Mouse (Mus musculus) kidney, postnatal 4 days (tissue): ENCODE results near the gene Hist1h4b.
"Not testable (repeated sequence)": the region's sequence is repeated elsewhere in the genome, so short reads cannot be mapped to it uniquely, and the experiment has no call there.

Experiments
- DNase-seq, 2 experiments: peaks; one replicate each; pipeline ENCODE4 v3.0.0; 2021; ENCODE audit warnings: mixed read lengths in 2 of 2

Hist1h4b gene

DNA sequence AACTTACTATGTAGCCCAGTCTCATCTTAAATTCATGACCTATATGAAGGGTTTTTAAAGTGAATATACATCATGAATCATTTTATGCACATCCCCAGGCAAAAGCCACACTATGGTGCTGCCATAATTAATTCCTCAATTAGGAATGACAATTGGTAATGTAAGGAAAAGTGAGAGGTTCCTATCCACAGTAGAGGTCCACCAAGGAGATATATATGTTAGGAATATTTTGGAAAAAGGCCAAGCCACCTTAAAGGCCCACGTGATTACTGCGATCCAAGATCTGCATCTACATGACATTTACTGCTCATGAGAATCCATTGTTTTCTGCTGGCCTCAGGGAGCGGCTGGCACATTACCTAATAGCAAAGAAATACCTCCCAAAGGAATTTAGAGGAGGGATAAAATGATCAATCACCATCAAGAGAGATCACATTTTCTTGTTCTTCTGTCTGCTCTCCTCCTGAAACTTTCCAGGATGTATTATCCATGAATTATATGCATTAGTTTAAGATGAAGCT, 2.5 kb downstream of the Hist1h4b start:
- no peak for DNase-seq

DNA sequence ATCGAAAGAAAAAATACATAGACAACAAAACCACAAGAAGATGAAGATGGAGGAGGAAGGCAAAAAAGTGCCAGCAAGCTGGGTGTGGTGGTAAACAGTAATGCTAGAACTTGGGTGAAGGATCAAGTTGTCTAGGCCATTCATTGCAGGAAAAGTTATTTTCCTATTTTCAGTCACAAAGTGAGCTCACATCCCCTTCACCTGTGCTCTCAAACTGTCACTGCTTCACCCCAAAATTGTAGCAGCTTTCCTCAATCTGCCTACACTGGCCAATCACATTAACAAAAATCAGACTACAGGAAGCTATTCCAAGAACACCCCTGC, 3.1 kb downstream of the Hist1h4b start:
- DNase-seq: peak in 1 of 2 experiments; percentile 50

DNA sequence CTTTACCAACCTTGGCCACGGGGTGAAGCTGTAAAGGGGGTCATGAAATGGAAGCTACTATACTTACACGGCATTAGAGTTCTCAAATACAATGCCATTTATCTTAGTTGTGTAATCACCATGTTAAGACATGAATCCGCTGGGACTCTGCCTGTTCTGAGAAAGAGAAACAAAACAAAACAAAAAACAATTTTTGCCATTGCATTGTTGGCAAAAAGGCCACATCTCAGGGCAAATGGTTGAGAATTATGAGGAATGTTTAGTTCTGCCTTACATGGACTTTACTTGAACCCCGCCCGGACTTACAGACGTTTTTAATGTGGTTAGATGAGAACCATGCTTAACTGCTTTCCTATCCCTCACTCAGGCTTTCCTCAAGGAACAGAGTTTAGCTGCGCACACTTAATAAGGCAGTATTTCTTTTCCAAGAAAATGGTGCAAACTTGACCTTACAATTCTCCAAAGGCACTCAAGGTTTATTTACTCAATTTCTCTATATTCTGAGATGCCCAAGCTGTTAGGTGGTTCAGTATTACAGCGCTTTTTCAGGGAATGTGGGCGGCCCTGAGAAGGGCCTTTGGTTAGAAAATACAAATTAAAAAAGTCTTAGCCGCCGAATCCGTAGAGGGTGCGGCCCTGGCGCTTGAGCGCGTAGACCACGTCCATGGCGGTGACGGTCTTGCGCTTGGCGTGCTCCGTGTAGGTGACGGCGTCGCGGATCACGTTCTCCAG, 3.6 kb downstream of the Hist1h4b start:
- DNase-seq: peak in 1 of 2 experiments; percentile 46

DNA sequence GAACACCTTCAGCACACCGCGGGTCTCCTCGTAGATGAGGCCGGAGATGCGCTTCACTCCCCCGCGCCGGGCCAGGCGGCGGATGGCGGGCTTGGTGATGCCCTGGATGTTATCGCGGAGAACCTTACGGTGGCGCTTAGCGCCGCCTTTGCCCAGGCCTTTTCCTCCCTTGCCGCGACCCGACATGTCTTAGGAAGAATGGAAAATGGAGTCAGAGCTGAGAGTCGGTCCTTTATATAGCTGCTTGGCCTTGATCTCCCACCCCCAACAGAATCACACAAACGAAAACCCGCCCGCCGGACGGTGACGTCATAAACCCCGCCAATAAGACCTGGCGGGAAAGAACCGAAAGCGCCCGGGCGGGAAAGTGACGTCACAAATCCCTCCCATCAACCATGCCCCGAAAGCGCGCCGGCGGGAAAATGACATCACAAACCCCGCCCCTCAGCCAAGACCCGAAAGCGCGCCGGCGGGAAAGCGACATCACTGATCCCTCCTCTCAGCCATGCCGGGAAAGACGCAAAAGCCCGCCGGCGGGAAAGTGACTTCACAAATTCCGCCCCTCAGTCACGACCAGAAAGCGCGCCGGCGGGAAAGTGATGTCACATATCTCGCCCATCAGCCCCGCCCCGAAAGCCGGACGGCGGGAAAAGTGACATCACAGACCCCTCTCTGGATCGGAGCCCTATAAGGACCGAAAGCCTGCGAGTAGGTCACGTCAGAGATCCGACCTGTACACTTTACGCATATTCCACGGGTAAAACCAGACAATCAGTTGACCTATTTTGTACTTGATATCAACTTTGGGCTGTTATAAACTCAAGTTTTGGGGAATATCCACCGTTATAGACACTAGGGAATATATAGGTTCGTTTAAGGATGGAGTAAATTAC, 4.4 kb downstream of the Hist1h4b start, which contains the start of gene Hist1h4a:
Hist1h4a (minus strand) TSS at position 259 of the 893 bp plus-strand sequence.
- DNase-seq: peak; percentile 99

DNA sequence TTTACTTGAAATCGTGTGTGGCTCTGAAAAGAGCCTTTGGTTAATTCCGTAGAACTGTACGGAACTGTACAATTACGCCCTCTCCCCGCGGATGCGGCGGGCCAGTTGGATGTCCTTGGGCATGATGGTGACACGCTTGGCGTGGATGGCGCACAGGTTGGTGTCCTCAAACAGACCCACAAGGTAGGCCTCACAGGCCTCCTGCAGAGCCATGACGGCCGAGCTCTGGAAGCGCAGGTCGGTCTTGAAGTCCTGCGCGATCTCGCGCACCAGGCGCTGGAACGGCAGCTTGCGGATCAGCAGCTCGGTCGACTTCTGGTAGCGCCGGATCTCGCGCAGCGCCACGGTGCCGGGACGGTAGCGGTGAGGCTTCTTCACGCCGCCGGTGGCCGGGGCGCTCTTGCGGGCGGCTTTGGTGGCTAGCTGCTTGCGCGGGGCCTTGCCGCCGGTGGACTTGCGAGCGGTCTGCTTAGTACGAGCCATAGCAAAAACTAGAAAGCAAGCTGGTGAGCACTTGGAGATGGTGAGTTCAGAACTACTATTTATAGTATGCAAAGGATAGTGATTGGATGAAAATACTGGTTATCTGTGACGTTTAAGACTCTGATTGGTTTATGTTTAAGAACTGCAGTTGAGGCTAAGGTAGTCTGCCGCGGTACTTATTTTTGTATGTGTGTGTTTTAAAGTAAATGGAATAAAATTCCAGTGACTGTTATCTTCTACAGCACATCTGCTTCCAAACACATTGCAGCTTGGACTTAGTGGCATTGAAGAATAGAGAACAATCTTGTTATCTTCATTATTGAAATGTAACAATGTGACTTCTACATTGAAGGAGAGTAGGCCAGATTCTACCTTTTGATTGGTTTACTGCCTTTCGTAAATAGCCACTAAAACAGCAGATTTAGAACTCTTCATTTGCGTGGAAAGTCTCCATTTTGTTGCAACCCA, 5.3 kb downstream of the Hist1h4b start, which contains the start of gene Hist1h3a:
Hist1h3a (minus strand) TSS at position 516 of the 951 bp plus-strand sequence.
- peak; percentile 58 to 75 for DNase-seq

DNA sequence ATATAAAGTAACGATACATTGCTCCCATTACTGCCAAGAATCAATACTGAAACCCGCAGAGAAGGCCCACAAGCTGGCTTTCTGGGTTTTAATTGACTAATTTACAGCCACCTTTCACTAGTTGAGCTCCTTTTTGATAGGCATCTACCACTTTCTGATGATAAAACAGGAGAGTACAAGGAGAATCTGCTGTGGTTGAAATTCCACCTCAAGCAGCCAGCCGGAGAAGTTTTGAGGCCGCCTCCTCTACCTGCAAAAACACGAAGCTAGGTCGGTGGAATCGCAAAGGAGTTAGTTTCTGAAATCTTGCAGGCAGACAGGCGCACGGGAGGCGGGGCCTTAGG, 6.4 kb downstream of the Hist1h4b start:
- no peak for DNase-seq

DNA sequence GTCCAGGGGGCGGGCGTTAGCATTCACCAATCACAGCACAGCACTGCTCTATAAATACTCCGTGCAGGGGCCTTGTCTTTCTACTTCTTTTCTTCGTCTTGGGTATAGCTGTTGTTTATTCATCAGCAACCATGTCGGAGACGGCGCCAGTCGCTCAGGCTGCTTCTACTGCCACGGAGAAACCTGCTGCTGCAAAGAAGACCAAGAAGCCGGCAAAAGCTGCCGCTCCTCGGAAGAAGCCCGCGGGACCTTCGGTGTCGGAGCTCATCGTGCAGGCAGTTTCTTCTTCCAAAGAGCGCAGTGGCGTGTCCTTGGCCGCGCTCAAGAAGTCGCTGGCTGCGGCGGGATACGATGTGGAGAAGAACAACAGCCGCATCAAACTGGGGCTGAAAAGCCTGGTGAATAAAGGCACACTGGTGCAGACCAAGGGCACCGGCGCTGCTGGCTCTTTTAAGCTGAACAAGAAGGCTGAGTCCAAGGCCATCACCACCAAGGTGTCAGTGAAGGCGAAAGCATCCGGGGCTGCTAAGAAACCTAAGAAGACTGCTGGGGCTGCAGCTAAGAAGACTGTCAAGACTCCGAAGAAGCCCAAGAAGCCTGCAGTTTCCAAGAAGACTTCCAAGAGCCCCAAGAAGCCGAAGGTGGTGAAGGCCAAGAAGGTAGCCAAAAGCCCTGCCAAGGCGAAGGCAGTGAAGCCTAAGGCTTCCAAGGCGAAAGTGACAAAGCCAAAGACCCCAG, 6.9 kb downstream of the Hist1h4b start, which contains the start of gene Hist1h1a:
Hist1h1a (plus strand) TSS at position 81 of the 738 bp plus-strand sequence.
- peak; percentile 88 to 93 for DNase-seq

DNA sequence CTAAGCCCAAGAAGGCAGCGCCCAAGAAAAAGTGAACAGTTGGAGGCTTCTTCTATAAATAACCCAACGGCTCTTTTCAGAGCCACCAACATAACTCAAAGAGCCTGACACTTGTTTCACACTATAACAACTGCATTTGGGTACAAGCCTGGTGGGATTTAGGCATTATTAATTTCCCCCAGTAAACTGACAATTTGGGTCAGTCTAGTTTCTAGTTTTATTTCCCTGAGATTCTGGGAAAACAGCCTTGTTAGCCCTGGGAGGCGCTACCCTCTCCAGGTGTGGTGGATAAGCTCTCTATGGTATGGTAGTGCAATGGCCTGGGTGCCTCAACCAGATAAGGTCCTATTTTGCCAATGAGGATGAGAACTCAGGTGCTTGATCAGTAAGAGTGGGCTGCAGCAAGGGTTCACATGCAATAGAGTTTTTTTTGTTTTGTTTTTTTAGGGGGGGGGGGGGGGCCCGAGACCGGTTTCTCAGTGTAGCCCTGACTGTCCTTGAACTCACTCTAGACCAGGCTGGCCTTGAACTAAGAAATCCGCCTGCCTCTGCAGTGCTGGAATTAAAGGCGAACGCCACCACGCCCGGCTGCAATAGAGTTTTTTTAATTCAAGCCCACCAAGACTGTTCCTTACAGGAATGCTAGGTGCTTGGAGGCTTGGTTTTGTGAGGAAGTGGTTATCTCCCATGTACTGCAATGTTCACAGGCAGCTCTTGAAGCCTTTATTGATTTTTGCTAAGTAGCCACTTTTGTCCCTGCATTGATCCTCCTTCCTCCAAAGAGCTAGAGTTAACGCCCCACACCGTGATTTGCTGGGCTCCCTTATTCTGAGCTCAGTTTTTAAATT, 7.7 kb downstream of the Hist1h4b start:
- DNase-seq: no peak

DNA sequence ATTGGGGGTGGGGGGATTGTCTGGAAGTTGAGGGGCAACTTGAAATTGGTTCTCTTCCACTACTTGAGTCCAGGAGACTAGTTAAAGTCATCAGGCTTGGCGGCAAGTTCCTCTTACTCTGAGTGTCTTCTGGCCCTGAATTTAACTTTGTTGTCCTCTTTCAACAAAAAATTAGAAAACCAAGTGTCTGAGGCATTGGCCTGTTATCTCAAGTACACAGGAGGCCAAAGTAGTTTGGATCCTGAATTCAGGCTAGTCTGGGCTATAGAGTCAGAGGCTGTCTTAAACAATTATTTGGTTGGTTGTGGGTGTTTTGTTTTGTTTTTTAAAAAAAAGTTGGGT, 8.3 kb downstream of the Hist1h4b start:
- no peak for DNase-seq

DNA sequence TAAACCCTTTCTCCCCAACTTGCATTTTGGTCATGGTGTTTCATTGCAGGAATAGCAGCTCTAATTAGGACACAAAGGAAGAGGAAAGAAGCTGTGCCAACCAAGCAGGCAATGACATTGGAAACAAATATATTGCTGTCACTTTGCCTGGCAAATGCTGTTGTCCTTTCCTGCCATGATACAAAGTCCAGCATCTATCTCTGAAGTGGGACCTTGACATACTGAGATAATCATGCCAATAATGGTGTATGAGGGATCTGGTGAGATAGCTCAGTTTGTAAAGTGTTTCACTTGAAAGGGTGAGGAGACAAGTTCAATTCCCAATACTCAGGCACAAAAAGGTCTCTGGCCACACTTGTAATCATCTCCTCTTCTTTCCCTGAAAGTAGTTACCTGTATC, 10.0 kb downstream of the Hist1h4b start:
- DNase-seq: no peak

DNA sequence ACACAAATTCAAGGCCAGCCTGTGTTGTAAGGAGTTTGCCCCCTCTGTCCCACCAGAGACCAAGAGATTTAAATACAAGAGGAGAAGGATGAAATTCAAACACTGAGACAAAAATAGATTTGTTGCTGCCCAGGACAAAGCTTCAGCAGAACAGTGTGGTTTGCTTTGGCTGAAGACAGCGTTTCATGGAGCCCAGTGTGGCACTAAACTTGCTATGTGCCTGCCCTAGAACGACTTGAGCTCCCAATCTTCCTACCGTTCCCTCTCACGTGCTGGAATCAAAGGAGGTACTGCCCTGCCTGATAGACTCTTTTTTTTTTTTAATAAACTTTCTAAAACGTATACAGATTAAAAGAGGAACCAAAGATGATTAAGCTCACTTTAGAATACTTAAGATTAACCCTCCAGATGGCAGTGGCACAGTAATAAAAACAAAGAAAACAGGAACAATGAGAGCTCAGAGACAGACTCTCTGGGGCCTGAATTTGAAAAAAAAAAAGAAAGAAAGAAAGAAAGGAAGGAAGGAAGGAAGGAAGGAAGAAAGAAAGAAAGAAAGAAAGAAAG, 12.1 kb downstream of the Hist1h4b start:
- no peak for DNase-seq

DNA sequence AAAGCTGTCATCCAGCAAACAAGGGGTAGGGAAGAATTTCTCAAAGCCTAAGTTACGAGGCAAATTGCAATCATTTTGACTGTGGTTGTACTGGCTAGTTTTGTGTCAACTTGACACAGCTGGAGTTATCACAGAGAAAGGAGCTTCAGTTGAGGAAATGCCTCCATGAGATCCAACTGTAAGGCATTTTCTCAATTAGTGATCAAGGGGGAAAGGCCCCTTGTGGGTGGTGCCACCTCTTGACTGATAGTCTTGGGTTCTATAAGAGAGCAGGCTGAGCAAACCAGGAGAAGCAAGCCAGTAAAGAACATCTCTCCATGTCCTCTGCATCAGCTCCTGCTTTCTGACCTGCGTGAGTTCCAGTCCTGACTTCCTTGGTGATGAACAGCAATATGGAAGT, 12.8 kb downstream of the Hist1h4b start, which contains the start of gene Trim38:
Trim38 (plus strand) TSS at position 301 of the 400 bp plus-strand sequence.
- DNase-seq: not testable (repeated sequence)

DNA sequence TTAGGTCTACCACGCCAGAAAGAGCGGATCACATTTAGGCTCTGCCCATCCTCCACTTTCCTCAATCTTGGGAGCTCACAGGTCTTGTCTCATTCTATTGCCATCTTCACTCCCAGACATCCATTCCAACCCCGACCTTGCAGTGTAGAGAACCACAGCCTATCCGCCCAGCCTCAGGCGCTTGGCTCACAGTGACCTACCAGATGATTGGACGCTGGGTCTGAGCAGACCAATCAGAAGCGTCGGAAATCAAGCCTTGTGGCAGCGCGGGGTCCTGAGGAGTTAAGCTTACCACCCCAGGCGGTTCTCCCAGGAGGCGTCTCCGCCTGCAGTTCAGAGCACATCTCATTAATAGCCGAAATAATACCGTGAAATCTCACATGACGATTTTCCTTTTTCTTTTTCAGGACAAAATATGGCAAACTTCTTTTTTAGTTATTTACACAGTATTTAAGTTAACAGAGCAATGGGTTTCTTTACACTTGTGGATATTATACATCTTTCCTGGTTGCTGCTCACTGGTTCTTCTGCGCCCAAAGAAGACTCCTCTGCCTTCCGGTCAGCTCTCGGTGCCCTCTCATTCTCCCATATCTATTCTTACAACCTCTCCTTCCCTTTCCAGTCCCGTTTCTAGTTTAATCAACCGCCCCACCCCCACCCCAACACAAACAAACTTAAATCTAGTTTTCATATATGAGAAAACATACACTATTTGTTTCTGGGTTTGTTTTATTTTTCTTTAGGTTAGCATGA, 15.9 kb downstream of the Hist1h4b start:
- DNase-seq: peak; percentile 51 to 63

DNA sequence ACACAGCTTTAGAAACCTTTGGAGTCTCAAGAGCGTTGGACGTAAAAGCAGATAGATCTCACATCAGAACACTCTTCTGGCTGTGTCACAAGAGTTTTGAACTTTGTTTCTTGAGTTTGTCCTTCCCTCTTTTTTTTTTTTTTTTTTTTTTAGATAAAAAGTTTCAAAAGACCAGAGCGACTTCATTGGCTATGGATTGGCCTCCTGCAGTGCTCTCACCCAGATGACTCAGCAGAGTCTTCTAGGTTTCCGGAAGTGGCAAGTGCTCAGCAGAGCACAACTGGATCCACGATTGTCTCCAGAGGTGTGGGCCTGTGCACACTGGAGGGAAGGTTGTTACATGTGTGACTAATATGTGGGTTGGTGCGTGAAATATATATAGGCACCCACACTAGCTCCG, 21.5 kb downstream of the Hist1h4b start:
- DNase-seq: no peak

DNA sequence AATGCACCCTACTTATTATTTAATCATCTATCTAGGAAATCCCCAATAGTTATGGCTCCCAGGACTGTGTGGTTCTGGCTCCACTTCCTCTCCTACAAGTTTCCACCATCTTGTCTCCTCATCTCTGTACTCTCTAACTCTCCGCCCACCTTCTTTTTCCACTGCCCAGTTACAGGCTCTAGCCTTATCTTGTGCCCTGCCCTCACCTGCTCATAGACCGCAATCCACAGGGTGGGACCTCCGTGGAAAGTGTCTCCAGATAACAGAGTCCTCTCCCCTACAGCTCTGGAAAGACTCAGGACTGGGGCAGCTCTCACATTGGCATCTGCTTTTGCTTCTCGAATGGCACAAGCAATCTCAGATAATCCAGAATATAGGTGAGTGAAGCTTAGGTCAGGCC, 22.2 kb downstream of the Hist1h4b start:
- DNase-seq: no peak

DNA sequence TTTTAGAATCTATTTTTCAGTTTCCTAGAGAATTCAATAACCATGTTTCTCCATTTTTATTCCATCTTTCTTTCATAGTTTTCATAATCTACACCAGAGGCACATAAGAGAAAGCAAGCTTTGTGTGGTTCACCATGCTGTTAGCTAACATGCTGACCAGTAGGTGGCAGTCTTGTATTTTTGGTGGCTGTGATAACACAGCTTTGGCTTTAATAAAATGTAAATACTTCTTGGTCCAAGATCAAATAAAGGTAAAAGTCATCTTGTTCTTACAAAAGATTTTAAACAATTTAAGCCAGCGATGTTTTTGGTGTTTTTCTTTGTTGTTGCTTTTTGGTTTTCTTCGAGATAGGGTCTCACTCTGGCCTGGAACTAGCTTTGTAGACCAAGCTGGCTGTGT, 35.7 kb downstream of the Hist1h4b start:
- DNase-seq: peak; percentile 56 to 59

DNA sequence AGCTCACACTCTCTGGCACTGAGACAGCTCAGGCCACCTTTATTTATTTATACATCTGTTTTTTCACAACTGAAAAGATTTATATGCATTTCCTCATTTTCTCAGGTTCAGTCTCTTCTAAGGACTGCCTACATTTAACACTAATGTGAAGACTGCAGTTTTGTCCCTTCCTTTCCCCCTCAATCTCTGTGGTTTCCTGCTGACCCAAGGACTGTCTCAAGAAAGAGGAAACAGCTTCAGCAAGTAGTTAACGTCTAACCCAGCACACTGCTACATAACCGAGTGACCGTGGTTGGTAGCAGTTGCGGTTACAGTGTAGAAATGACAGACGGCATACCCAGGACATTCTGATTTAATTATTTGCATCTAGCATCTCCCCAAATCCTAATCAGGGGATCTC, 42.6 kb downstream of the Hist1h4b start:
- DNase-seq: no peak

DNA sequence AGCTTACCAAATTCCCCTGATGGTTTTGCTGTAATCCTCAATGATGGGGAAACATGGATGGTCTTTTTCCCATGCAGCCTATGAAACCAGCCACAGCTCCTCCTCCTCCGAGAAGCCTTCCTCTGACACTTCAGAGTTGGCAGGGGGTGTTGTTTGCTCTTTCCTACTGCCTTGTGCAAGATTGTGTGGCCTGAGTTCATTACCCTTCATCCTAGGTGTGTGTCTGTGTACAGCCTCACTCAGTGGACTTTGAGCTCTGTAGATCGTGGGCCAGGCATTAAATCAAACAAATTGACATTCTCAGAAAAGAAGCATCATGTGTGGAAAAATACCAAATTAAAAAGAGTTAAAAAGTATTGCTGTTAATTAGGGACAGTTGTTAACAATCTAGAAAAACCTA, 47.7 kb downstream of the Hist1h4b start:
- DNase-seq: no peak

DNA sequence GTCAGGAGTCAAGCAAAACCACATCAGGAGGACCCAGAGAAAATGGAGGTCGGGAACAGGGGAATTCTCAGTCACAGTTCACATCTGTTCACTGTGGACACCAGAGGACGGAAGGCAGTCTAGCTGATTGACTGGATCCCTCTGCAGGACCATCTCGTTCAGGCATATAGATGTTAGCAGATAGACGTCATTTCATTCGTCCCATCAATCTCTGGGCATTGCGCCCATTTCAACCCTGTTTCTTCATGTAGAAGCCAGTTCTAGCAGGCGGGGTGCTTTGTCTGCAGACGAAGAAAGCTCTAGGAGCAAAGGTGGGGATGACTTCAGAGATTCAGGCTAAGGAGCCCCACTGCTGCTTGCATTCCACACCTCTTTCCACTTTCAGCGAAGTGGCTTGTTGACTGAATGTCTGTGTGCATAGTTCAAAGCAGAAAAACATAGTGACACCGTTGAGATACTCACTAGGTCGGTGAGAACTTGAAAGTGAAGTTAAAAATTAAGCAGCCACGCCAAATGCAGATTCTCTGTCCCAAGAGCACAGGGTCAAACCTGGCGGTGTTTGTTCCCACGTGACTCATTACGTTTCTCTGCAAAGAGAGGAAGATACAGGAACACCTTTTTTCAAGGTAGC, 49.7 kb downstream of the Hist1h4b start, which contains the start of gene Slc17a2:
Slc17a2 (plus strand) TSS at position 572 of the 631 bp plus-strand sequence.
- DNase-seq: peak in 1 of 2 experiments; percentile 6
